Mouse (Mus musculus): ENCODE measurements around the gene Lsm8. TPM values are rescaled to one million over a fixed set of nuclear protein-coding genes. Genes with fewer than 3 reads are reported as not detected.

Gene Lsm8
- polyA plus RNA-seq, 1 experiment from 2014 or later: 166 TPM

GRCm38 (mm10) chr6:18866018-18866417, 17.6 kb downstream of the Lsm8 start, which contains the start of gene Ankrd7:
Gene Ankrd7, plus strand, starts transcription at chr6:18866318.
- Histone ChIP-seq H3K27ac (no peak within 1 kb of the TSS), H3K9me3 (0 out of 2 replicates have a peak, but pooled peaks cover 4% of the 10 kb centered on the region), H3K36me3 (no peaks in the 10 kb centered on the region), H3K4me1 (no peaks in the 10 kb centered on the region), H3K27me3 (ENCODE audit: insufficient read depth, poor library complexity, severe bottlenecking) (no peaks in the 10 kb centered on the region), H3K4me3 (no peak within 1 kb of the TSS)
- whole genome bisulfite sequencing: 91% methylated on average over 8 of the region's 8 CpGs
- no peak for DNase-seq (ENCODE audit: low spot score)

DNA sequence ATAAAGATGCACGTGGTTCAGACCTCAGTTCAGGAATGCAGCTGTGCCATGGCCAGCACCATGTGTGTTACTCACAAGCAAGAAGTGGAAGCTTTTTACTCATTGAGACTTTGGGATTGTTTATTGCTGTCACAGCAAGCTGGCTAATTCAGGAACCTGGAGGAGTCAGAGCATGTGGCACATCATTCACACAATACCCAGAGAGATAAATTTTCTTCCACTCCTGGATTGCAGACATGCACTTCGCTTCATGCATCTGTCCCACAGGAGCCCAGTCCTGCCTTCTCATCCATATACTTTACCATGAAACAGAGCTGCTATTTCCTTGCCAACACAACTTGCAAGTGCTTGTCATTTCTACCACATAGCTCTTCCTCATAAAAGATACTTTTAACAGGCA, 40.7 kb downstream of the Lsm8 start:
- Histone ChIP-seq H3K9me3 (no peaks in the 10 kb centered on the region), H3K36me3 (no peaks in the 10 kb centered on the region), H3K4me3 (no peak overlapping the region), H3K27me3 (ENCODE audit: insufficient read depth, poor library complexity, severe bottlenecking) (no peaks in the 10 kb centered on the region), H3K4me1 (no peaks in the 10 kb centered on the region), H3K27ac (no peak overlapping the region)
- 73% methylated on average over 2 of the region's 2 CpGs for WGBS
- no peak for DNase-seq (ENCODE audit: low spot score)

DNA sequence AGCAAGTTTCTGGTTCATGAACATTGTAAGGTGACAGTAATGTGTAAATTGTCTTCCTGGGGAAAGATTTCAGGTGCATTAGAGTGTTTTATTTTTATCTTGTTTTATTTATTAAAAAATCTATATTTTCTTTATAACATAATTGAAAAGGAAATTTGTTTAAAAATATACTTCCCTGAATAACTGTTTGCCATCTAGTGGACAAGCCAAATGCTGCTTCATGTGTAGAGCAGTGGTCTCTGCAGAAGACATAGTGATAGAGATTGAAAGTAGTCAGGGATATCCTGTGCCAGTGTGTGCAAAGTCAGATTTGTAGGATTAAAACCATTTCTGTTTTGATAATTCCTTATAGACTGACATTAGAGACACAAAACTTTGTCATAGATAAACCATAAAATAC, 45.8 kb downstream of the Lsm8 start:
- Histone ChIP-seq H3K36me3 (no peaks in the 10 kb centered on the region), H3K4me3 (no peak overlapping the region), H3K27ac (no peak overlapping the region), H3K27me3 (ENCODE audit: insufficient read depth, poor library complexity, severe bottlenecking) (no peaks in the 10 kb centered on the region), H3K9me3 (no peaks in the 10 kb centered on the region), H3K4me1 (no peaks in the 10 kb centered on the region)
- DNase-seq (ENCODE audit: low spot score): no peak

Other genes starting within 250 kb of the Lsm8 start
- 0.25 and 0.33 TPM in 2 replicates for gene Ankrd7, start 17.7 kb downstream of the Lsm8 start, polyA plus RNA-seq (2016; fragmentation: Nextera tagmentation; extraction: Ambion mirVana)

Measured in heart, embryonic 10.5 days (tissue).